Mouse (Mus musculus) testis, postnatal 14 days (tissue): Measurements from ENCODE around the gene Defb36.

Experiments
- DNase-seq: peaks from one replicate; pipeline ENCODE4 v3.0.0; 2021; ENCODE audit warnings: low spot score

Defb36 gene

GRCm38 (mm10) chr2:152622151-152622550 lies 18.0 kb downstream of the Defb36 start:
- DNase-seq: no peak

GRCm38 (mm10) chr2:152622953-152623352 lies 18.8 kb downstream of the Defb36 start, which contains the start of gene Defb25:
TSS of gene Defb25 (minus strand) at chr2:152623053.
- DNase-seq: no peak

- no peak for DNase-seq
Observed at GRCm38 (mm10) chr2:152624566-152624965, 20.4 kb downstream of the Defb36 start.

- no peak for DNase-seq
Observed at GRCm38 (mm10) chr2:152625256-152625655, 21.1 kb downstream of the Defb36 start.

- no peak for DNase-seq
Observed at GRCm38 (mm10) chr2:152626774-152627591, 22.9 kb downstream of the Defb36 start, which contains the start of gene Rem1. TSS of gene Rem1 (plus strand) at chr2:152626951.

GRCm38 (mm10) chr2:152628066-152628465 lies 23.9 kb downstream of the Defb36 start:
- no peak for DNase-seq

- DNase-seq: no peak
Observed at GRCm38 (mm10) chr2:152629239-152629638, 25.1 kb downstream of the Defb36 start.

GRCm38 (mm10) chr2:152629904-152630303 lies 25.8 kb downstream of the Defb36 start:
- DNase-seq: no peak

GRCm38 (mm10) chr2:152633334-152633733 lies 29.2 kb downstream of the Defb36 start:
- DNase-seq: peak; percentile 23

- DNase-seq: peak; percentile 34
Observed at GRCm38 (mm10) chr2:152634311-152634710, 30.2 kb downstream of the Defb36 start.

- DNase-seq: peak; percentile 59
Observed at GRCm38 (mm10) chr2:152636246-152637005, 32.3 kb downstream of the Defb36 start.

- no peak for DNase-seq
Observed at GRCm38 (mm10) chr2:152637006-152637322, 32.8 kb downstream of the Defb36 start.

- no peak for DNase-seq
Observed at GRCm38 (mm10) chr2:152637381-152637780, 33.3 kb downstream of the Defb36 start.

GRCm38 (mm10) chr2:152638865-152639264 lies 34.7 kb downstream of the Defb36 start:
- DNase-seq: no peak

GRCm38 (mm10) chr2:152639406-152640113 lies 35.4 kb downstream of the Defb36 start:
- peak; percentile 73 for DNase-seq

- no peak for DNase-seq
Observed at GRCm38 (mm10) chr2:152652901-152653620, 48.9 kb downstream of the Defb36 start.

- no peak for DNase-seq
Observed at GRCm38 (mm10) chr2:152653874-152654715, 50.0 kb downstream of the Defb36 start.

- DNase-seq: no peak
Observed at GRCm38 (mm10) chr2:152657398-152657797, 53.3 kb downstream of the Defb36 start.

- DNase-seq: no peak
Observed at GRCm38 (mm10) chr2:152661163-152661562, 57.0 kb downstream of the Defb36 start.
